Mouse (Mus musculus): ENCODE results near the gene Tubb2b. TPM values are rescaled to one million over a fixed set of nuclear protein-coding genes. Genes with fewer than 3 reads are reported as not detected.

The Tubb2b gene
- total and polyA plus RNA-seq, 2 experiments = 0.33 TPM; not detected in 1

DNA sequence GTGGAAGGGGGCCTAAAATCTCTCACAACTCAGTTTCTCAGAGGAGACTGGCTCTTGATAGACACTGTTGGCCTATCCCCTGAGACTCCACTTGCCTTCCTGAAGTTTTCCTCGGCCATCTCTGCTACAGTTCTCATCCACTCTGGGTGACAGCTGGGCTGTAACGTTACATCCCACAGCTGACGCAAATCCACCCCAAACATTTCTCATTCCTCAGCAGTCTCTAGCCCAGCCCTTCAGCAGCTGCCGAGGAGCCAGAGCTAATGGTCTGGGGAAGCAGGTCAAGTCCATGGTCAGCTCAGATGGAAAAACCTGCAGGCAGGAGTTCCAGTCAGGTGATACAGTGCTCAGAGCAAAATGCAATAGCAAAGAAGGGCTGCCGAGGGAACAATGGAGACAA, 19.2 kb downstream of the Tubb2b start:
- no peak for TF ChIP-seq POLR2A (IDR thresholded peaks at IDR 0.05; ENCODE audit: extremely low read depth, insufficient read depth, low read length)
- no peak for TF ChIP-seq CTCF (IDR thresholded peaks at IDR 0.05; ENCODE audit: low read depth, low read length)
- Histone ChIP-seq H3K4me1 (ENCODE audit: control insufficient read depth, insufficient read depth, low read length) (peaks cover 3% of the 10 kb centered on the region; the same call in 1 of the 2 replicates), H3K9ac (ENCODE audit: low read depth, low read length) (no peak overlapping the region), H3K27ac (replicated peaks; ENCODE audit: insufficient read depth, low read depth, low read length) (no peak overlapping the region), H3K36me3 (ENCODE audit: control insufficient read depth, insufficient read depth, low read length) (no peaks in the 10 kb centered on the region), H3K79me2 (ENCODE audit: control insufficient read depth, insufficient read depth, low read length) (no peaks in the 10 kb centered on the region), H3K4me3 (ENCODE audit: insufficient read depth, low read depth, low read length) (no peak overlapping the region), H3K27me3 (ENCODE audit: control insufficient read depth, insufficient read depth, low read length) (no peaks in the 10 kb centered on the region)
- 91% methylated on average over 5 of the region's 5 CpGs for WGBS
- DNase-seq (ENCODE audit: extremely low read depth, low read depth, low spot score) = no peak

DNA sequence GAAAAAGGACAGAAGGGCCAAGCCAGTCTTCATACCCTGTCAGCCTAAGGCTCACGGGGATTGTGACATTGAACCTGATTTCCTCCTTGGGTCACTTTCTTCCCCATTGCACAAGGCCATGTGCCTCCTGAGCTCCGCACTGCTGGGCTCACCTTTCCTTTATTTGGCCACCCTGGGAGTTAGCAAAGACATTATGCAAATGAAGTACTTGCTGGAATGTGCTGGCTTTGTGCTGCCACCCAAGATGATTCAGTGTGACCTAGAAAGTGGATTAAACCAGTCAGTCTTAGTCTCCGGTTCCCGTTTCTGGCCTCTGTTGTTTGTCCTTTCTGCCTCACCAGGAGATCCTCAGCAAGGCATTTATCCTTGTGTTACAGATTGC, 20.6 kb downstream of the Tubb2b start:
- TF ChIP-seq POLR2A (IDR thresholded peaks at IDR 0.05; ENCODE audit: extremely low read depth, insufficient read depth, low read length) = no peak
- TF ChIP-seq CTCF (IDR thresholded peaks at IDR 0.05; ENCODE audit: low read depth, low read length) = no peak
- Histone ChIP-seq H3K4me1 (ENCODE audit: control insufficient read depth, insufficient read depth, low read length) (peaks cover 3% of the 10 kb centered on the region; the same call in 1 of the 2 replicates), H3K79me2 (ENCODE audit: control insufficient read depth, insufficient read depth, low read length) (no peaks in the 10 kb centered on the region), H3K27me3 (ENCODE audit: control insufficient read depth, insufficient read depth, low read length) (no peaks in the 10 kb centered on the region), H3K9ac (ENCODE audit: low read depth, low read length) (no peak overlapping the region), H3K4me3 (ENCODE audit: insufficient read depth, low read depth, low read length) (no peak overlapping the region), H3K27ac (replicated peaks; ENCODE audit: insufficient read depth, low read depth, low read length) (no peak overlapping the region), H3K36me3 (ENCODE audit: control insufficient read depth, insufficient read depth, low read length) (no peaks in the 10 kb centered on the region)
- 87% methylated on average over 4 of the region's 4 CpGs for WGBS
- DNase-seq (ENCODE audit: extremely low read depth, low read depth, low spot score) = no peak

DNA sequence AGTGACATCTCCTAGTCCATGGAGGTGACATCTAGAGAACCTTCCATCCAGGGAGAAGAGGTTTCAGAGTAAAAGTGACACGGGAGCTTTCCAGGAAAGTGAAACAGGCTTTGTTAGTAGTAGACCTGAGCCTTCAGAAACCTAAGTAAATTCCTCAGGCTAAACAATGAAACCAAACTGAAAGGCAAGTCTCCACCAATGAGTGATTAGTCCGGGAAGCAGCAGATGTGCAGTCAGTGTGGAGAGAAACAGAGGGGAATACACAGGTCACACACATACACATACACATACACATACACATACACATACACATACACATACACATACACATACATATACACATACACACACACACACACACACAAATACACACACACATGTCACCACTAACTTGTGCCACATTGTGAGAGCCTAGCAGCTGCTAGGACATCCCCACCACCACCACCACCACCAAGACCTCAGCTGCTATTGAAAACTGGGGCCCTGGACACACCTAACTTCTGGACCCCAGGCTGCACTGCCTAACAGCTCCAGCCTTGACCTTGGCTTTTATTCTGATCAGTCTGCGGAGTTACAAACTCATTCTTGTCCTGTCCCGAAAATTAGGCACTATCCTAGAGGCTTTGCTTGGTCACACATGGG, 21.1 kb downstream of the Tubb2b start:
- Histone ChIP-seq H3K9ac (ENCODE audit: low read depth, low read length) (no peak overlapping the region), H3K79me2 (ENCODE audit: control insufficient read depth, insufficient read depth, low read length) (no peaks in the 10 kb centered on the region), H3K27me3 (ENCODE audit: control insufficient read depth, insufficient read depth, low read length) (no peaks in the 10 kb centered on the region), H3K36me3 (ENCODE audit: control insufficient read depth, insufficient read depth, low read length) (no peaks in the 10 kb centered on the region), H3K4me3 (ENCODE audit: insufficient read depth, low read depth, low read length) (no peak overlapping the region), H3K4me1 (ENCODE audit: control insufficient read depth, insufficient read depth, low read length) (peaks cover 3% of the 10 kb centered on the region; the same call in 1 of the 2 replicates), H3K27ac (replicated peaks; ENCODE audit: insufficient read depth, low read depth, low read length) (no peak overlapping the region)
- DNase-seq (ENCODE audit: extremely low read depth, low read depth, low spot score) = no peak
- TF ChIP-seq POLR2A (IDR thresholded peaks at IDR 0.05; ENCODE audit: extremely low read depth, insufficient read depth, low read length) (no peak), CTCF (IDR thresholded peaks at IDR 0.05; ENCODE audit: low read depth, low read length) (no peak)
- WGBS = 93% methylated on average over 4 of the region's 4 CpGs

DNA sequence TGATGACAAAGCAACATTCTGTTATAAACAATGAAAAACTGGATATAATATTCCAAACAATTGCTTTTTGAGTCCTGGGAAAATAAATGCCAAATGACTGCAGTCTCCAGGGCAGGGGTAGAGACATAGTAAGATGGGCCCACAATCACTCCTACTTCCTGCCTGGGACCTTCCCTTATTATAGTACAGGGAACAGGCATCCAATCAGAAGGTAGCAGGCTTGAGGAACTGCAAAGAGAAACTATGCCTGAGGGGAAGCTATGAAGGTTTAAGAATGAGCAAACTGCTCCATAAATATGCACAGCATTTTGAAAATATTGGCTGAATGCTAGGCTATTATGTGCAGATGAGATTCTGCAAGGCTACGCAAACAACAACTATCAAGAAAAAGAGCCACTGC, 23.3 kb downstream of the Tubb2b start:
- H3K4me3 ChIP-seq (ENCODE audit: insufficient read depth, low read depth, low read length) = no peak overlapping the region
- H3K9ac ChIP-seq (ENCODE audit: low read depth, low read length) = no peak overlapping the region
- no peaks in the 10 kb centered on the region for H3K27me3 ChIP-seq (ENCODE audit: control insufficient read depth, insufficient read depth, low read length)
- 84% methylated on average over 1 of the region's 1 CpGs for WGBS
- no peaks in the 10 kb centered on the region for H3K4me1 ChIP-seq (ENCODE audit: control insufficient read depth, insufficient read depth, low read length)
- TF ChIP-seq CTCF (IDR thresholded peaks at IDR 0.05; ENCODE audit: low read depth, low read length) (no peak), POLR2A (IDR thresholded peaks at IDR 0.05; ENCODE audit: extremely low read depth, insufficient read depth, low read length) (no peak)
- no peaks in the 10 kb centered on the region for H3K36me3 ChIP-seq (ENCODE audit: control insufficient read depth, insufficient read depth, low read length)
- no peak overlapping the region for H3K27ac ChIP-seq (replicated peaks; ENCODE audit: insufficient read depth, low read depth, low read length)
- DNase-seq (ENCODE audit: extremely low read depth, low read depth, low spot score) = no peak
- H3K79me2 ChIP-seq (ENCODE audit: control insufficient read depth, insufficient read depth, low read length) = no peaks in the 10 kb centered on the region

DNA sequence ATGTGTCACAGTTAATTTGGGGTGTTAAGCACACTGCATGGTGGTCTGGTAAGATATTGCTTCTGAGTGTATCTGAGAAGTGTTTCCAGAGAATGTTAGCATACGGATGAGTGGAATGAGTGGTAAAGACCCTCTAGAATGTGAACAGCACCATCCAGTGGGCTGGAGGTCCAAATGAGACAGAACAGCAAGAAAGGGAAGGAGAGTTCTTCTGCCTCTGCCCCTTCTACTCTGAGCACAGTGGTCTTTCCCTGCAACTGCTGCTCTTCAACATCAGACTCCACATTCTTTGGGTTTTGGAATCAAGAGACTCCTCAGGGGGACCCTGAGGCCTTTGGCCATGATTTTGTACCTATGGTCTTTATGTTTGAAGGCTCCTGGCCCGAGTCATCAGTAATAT, 24.0 kb downstream of the Tubb2b start:
- no peak for DNase-seq (ENCODE audit: extremely low read depth, low read depth, low spot score)
- TF ChIP-seq CTCF (IDR thresholded peaks at IDR 0.05; ENCODE audit: low read depth, low read length) (no peak), POLR2A (IDR thresholded peaks at IDR 0.05; ENCODE audit: extremely low read depth, insufficient read depth, low read length) (no peak)
- WGBS = 83% methylated on average over 2 of the region's 2 CpGs
- Histone ChIP-seq H3K36me3 (ENCODE audit: control insufficient read depth, insufficient read depth, low read length) (no peaks in the 10 kb centered on the region), H3K79me2 (ENCODE audit: control insufficient read depth, insufficient read depth, low read length) (no peaks in the 10 kb centered on the region), H3K27me3 (ENCODE audit: control insufficient read depth, insufficient read depth, low read length) (no peaks in the 10 kb centered on the region), H3K9ac (ENCODE audit: low read depth, low read length) (no peak overlapping the region), H3K4me3 (ENCODE audit: insufficient read depth, low read depth, low read length) (no peak overlapping the region), H3K27ac (replicated peaks; ENCODE audit: insufficient read depth, low read depth, low read length) (no peak overlapping the region), H3K4me1 (ENCODE audit: control insufficient read depth, insufficient read depth, low read length) (no peaks in the 10 kb centered on the region)

DNA sequence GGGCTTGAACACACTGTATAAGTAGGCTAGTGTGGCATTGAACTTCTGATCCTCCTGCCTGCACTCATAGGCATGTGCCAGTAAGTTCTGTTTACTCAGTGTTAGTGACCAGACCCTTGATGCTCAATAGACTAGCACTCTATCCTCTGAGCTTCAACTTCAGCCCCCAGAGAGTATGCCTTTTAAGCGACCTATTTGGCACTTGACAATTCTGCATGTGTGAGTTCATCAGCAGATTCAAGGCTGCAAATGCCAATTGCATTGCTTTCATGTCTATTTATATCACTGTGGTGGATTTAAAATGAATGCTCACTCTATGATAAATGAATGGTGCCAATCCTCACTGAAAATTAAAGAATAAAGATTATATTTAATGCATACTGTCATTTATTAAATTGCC, 24.9 kb downstream of the Tubb2b start:
- Histone ChIP-seq H3K27ac (replicated peaks; ENCODE audit: insufficient read depth, low read depth, low read length) (no peak overlapping the region), H3K79me2 (ENCODE audit: control insufficient read depth, insufficient read depth, low read length) (no peaks in the 10 kb centered on the region), H3K36me3 (ENCODE audit: control insufficient read depth, insufficient read depth, low read length) (no peaks in the 10 kb centered on the region), H3K9ac (ENCODE audit: low read depth, low read length) (no peak overlapping the region), H3K4me1 (ENCODE audit: control insufficient read depth, insufficient read depth, low read length) (no peaks in the 10 kb centered on the region), H3K27me3 (ENCODE audit: control insufficient read depth, insufficient read depth, low read length) (no peaks in the 10 kb centered on the region), H3K4me3 (ENCODE audit: insufficient read depth, low read depth, low read length) (no peak overlapping the region)
- no peak for TF ChIP-seq POLR2A (IDR thresholded peaks at IDR 0.05; ENCODE audit: extremely low read depth, insufficient read depth, low read length)
- no peak for TF ChIP-seq CTCF (IDR thresholded peaks at IDR 0.05; ENCODE audit: low read depth, low read length)
- 85% methylated on average over 1 of the region's 1 CpGs for WGBS
- DNase-seq (ENCODE audit: extremely low read depth, low read depth, low spot score) = no peak

Measured in liver, adult 2 months (tissue).